Mouse (Mus musculus): ENCODE data around the gene Wwp2. TPM values are rescaled to one million over a fixed set of nuclear protein-coding genes. Genes with fewer than 3 reads are reported as not detected.

The Wwp2 gene
- polyA plus RNA-seq, 1 experiment from 2014 or later: 81.2 TPM

GRCm38 (mm10) chr8:107483250-107483649 is 47.1 kb downstream of the Wwp2 start:
- Histone ChIP-seq H3K9ac (replicated peaks) (no peak overlapping the region), H3K27ac (replicated peaks) (no peak overlapping the region), H3K36me3 (peaks cover 22% of the 10 kb centered on the region), H3K4me3 (no peak overlapping the region), H3K9me3 (no peaks in the 10 kb centered on the region), H3K27me3 (no peaks in the 10 kb centered on the region), H3K4me2 (replicated peaks) (no peak overlapping the region), H3K4me1 (no peaks in the 10 kb centered on the region)
- ATAC-seq (ENCODE audit: low FRiP score, low read depth): no peak
- WGBS: 85% methylated on average over 8 of the region's 8 CpGs

- Histone ChIP-seq H3K27me3 (no peaks in the 10 kb centered on the region), H3K27ac (replicated peaks) (no peak overlapping the region)
Observed at GRCm38 (mm10) chr8:107484956-107485355, 48.8 kb downstream of the Wwp2 start.

GRCm38 (mm10) chr8:107488551-107488950 is 52.4 kb downstream of the Wwp2 start:
- H3K4me1 ChIP-seq: no peaks in the 10 kb centered on the region
- 89% methylated on average over 4 of the region's 4 CpGs for WGBS
- H3K27me3 ChIP-seq: no peaks in the 10 kb centered on the region
- H3K27ac ChIP-seq (replicated peaks): no peak overlapping the region
- no peak overlapping the region for H3K4me3 ChIP-seq
- peaks cover 12% of the 10 kb centered on the region for H3K36me3 ChIP-seq
- no peak overlapping the region for H3K4me2 ChIP-seq (replicated peaks)
- no peaks in the 10 kb centered on the region for H3K9me3 ChIP-seq
- ATAC-seq (ENCODE audit: low FRiP score, low read depth): no peak
- no peak overlapping the region for H3K9ac ChIP-seq (replicated peaks)

More at GRCm38 (mm10) chr8:107484956-107485355, 48.8 kb downstream of the Wwp2 start:
- Histone ChIP-seq H3K9me3 (no peaks in the 10 kb centered on the region), H3K4me2 (replicated peaks) (no peak overlapping the region), H3K36me3 (peaks cover 18% of the 10 kb centered on the region), H3K9ac (replicated peaks) (no peak overlapping the region), H3K4me1 (no peaks in the 10 kb centered on the region), H3K4me3 (no peak overlapping the region)
- no peak for ATAC-seq (ENCODE audit: low FRiP score, low read depth)

GRCm38 (mm10) chr8:107489086-107489485 is 52.9 kb downstream of the Wwp2 start:
- Histone ChIP-seq H3K27me3 (no peaks in the 10 kb centered on the region), H3K9me3 (no peaks in the 10 kb centered on the region), H3K4me1 (no peaks in the 10 kb centered on the region), H3K9ac (replicated peaks) (no peak overlapping the region), H3K4me3 (no peak overlapping the region), H3K36me3 (peaks cover 7% of the 10 kb centered on the region; the same call in 1 of the 2 replicates), H3K27ac (replicated peaks) (no peak overlapping the region; the same call in 1 of the 2 replicates), H3K4me2 (replicated peaks) (no peak overlapping the region)
- no peak for ATAC-seq (ENCODE audit: low FRiP score, low read depth)
- 91% methylated on average over 4 of the region's 4 CpGs for WGBS

GRCm38 (mm10) chr8:107489921-107490320 is 53.8 kb downstream of the Wwp2 start:
- H3K4me1 ChIP-seq: no peaks in the 10 kb centered on the region
- ATAC-seq (ENCODE audit: low FRiP score, low read depth): no peak

GRCm38 (mm10) chr8:107490649-107491048 is 54.5 kb downstream of the Wwp2 start:
- Histone ChIP-seq H3K4me3 (no peak overlapping the region), H3K9ac (replicated peaks) (no peak overlapping the region), H3K36me3 (0 out of 2 replicates have a peak, but pooled peaks cover 6% of the 10 kb centered on the region), H3K9me3 (no peaks in the 10 kb centered on the region), H3K27me3 (no peaks in the 10 kb centered on the region), H3K4me2 (replicated peaks) (no peak overlapping the region), H3K27ac (replicated peaks) (no peak overlapping the region), H3K4me1 (no peaks in the 10 kb centered on the region)
- WGBS: 89% methylated on average over 2 of the region's 2 CpGs
- no peak for ATAC-seq (ENCODE audit: low FRiP score, low read depth)

More at GRCm38 (mm10) chr8:107489921-107490320, 53.8 kb downstream of the Wwp2 start:
- Histone ChIP-seq H3K27ac (replicated peaks) (no peak overlapping the region), H3K4me3 (no peak overlapping the region), H3K27me3 (no peaks in the 10 kb centered on the region), H3K9me3 (no peaks in the 10 kb centered on the region), H3K36me3 (0 out of 2 replicates have a peak, but pooled peaks cover 6% of the 10 kb centered on the region), H3K9ac (replicated peaks) (no peak overlapping the region), H3K4me2 (replicated peaks) (no peak overlapping the region)
- WGBS: 56% methylated on average over 5 of the region's 5 CpGs

GRCm38 (mm10) chr8:107491212-107491611 is 55.0 kb downstream of the Wwp2 start:
- WGBS: 86% methylated on average over 4 of the region's 4 CpGs
- no peak for ATAC-seq (ENCODE audit: low FRiP score, low read depth)
- no peak overlapping the region for H3K27ac ChIP-seq (replicated peaks)

GRCm38 (mm10) chr8:107491831-107492230 is 55.7 kb downstream of the Wwp2 start:
- ATAC-seq (ENCODE audit: low FRiP score, low read depth): no peak
- Histone ChIP-seq H3K36me3 (0 out of 2 replicates have a peak, but pooled peaks cover 6% of the 10 kb centered on the region), H3K27ac (replicated peaks) (no peak overlapping the region), H3K4me3 (no peak overlapping the region), H3K27me3 (no peaks in the 10 kb centered on the region), H3K9me3 (no peaks in the 10 kb centered on the region), H3K9ac (replicated peaks) (no peak overlapping the region), H3K4me1 (0 out of 2 replicates have a peak, but pooled peaks cover 4% of the 10 kb centered on the region), H3K4me2 (replicated peaks) (no peak overlapping the region)

More at GRCm38 (mm10) chr8:107491212-107491611, 55.0 kb downstream of the Wwp2 start:
- no peaks in the 10 kb centered on the region for H3K9me3 ChIP-seq
- H3K27me3 ChIP-seq: no peaks in the 10 kb centered on the region
- H3K36me3 ChIP-seq: 0 out of 2 replicates have a peak, but pooled peaks cover 6% of the 10 kb centered on the region
- H3K4me1 ChIP-seq: 0 out of 2 replicates have a peak, but pooled peaks cover 4% of the 10 kb centered on the region
- H3K9ac ChIP-seq (replicated peaks): no peak overlapping the region
- H3K4me2 ChIP-seq (replicated peaks): no peak overlapping the region
- no peak overlapping the region for H3K4me3 ChIP-seq

- no peaks in the 10 kb centered on the region for H3K27me3 ChIP-seq
- no peak overlapping the region for H3K4me2 ChIP-seq (replicated peaks)
- H3K4me1 ChIP-seq: 0 out of 2 replicates have a peak, but pooled peaks cover 4% of the 10 kb centered on the region
- H3K36me3 ChIP-seq: no peaks in the 10 kb centered on the region
- no peak overlapping the region for H3K9ac ChIP-seq (replicated peaks)
- no peaks in the 10 kb centered on the region for H3K9me3 ChIP-seq
- ATAC-seq (ENCODE audit: low FRiP score, low read depth): no peak
- H3K27ac ChIP-seq (replicated peaks): no peak overlapping the region
- WGBS: 95% methylated on average over 5 of the region's 5 CpGs
- H3K4me3 ChIP-seq: no peak overlapping the region
Observed at GRCm38 (mm10) chr8:107492802-107493201, 56.6 kb downstream of the Wwp2 start.

- Histone ChIP-seq H3K36me3 (no peaks in the 10 kb centered on the region), H3K27ac (replicated peaks) (no peak overlapping the region), H3K4me2 (replicated peaks) (no peak overlapping the region), H3K4me3 (no peak overlapping the region), H3K27me3 (no peaks in the 10 kb centered on the region), H3K9ac (replicated peaks) (no peak overlapping the region), H3K4me1 (0 out of 2 replicates have a peak, but pooled peaks cover 4% of the 10 kb centered on the region), H3K9me3 (no peaks in the 10 kb centered on the region)
- ATAC-seq (ENCODE audit: low FRiP score, low read depth): no peak
- 92% methylated on average over 9 of the region's 9 CpGs for WGBS
Observed at GRCm38 (mm10) chr8:107495425-107495824, 59.3 kb downstream of the Wwp2 start.

GRCm38 (mm10) chr8:107497708-107498107 is 61.5 kb downstream of the Wwp2 start:
- Histone ChIP-seq H3K9me3 (no peaks in the 10 kb centered on the region), H3K27ac (replicated peaks) (no peak overlapping the region), H3K4me2 (replicated peaks) (no peak overlapping the region), H3K9ac (replicated peaks) (no peak overlapping the region), H3K36me3 (no peaks in the 10 kb centered on the region), H3K27me3 (no peaks in the 10 kb centered on the region), H3K4me3 (no peak overlapping the region), H3K4me1 (peaks cover 6% of the 10 kb centered on the region)
- 73% methylated on average over 6 of the region's 6 CpGs for WGBS
- no peak for ATAC-seq (ENCODE audit: low FRiP score, low read depth)

- ATAC-seq (ENCODE audit: low FRiP score, low read depth): no peak
- Histone ChIP-seq H3K4me3 (no peak overlapping the region), H3K9me3 (no peaks in the 10 kb centered on the region), H3K9ac (replicated peaks) (no peak overlapping the region), H3K36me3 (no peaks in the 10 kb centered on the region), H3K27me3 (no peaks in the 10 kb centered on the region), H3K4me1 (peaks cover 13% of the 10 kb centered on the region), H3K4me2 (replicated peaks) (no peak overlapping the region), H3K27ac (replicated peaks) (no peak overlapping the region)
- 61% methylated on average over 1 of the region's 1 CpGs for WGBS
Observed at GRCm38 (mm10) chr8:107498390-107498789, 62.2 kb downstream of the Wwp2 start.

- no peaks in the 10 kb centered on the region for H3K27me3 ChIP-seq
- no peak overlapping the region for H3K27ac ChIP-seq (replicated peaks)
- WGBS: 78% methylated on average over 8 of the region's 8 CpGs
- no peak for ATAC-seq (ENCODE audit: low FRiP score, low read depth)
- H3K9ac ChIP-seq (replicated peaks): no peak overlapping the region
- H3K36me3 ChIP-seq: no peaks in the 10 kb centered on the region
- no peaks in the 10 kb centered on the region for H3K9me3 ChIP-seq
- peaks cover 17% of the 10 kb centered on the region for H3K4me1 ChIP-seq
- H3K4me3 ChIP-seq: no peak overlapping the region
- H3K4me2 ChIP-seq (replicated peaks): no peak overlapping the region
Observed at GRCm38 (mm10) chr8:107498806-107499205, 62.6 kb downstream of the Wwp2 start.

All from midbrain, embryonic 12.5 days (tissue).